Mouse (Mus musculus) midbrain, embryonic 12.5 days (tissue): Measurements from ENCODE around the gene Cacnb2. TPM values are rescaled to one million over a fixed set of nuclear protein-coding genes. Genes with fewer than 3 reads are reported as not detected.
A peak's percentile ranks its signal among the peaks of the same experiment; 100 is the strongest.

ENCODE experiments used
- ATAC-seq: fragments of 200-750 bp; cut with Nextera tagmentation; 2 replicates; pipeline ENCODE4 v1.8.0; 2017; ENCODE audit warnings: low read depth, moderate TSS enrichment, moderate library complexity; ENCODE audit not compliant: low FRiP score
- H3K27ac ChIP-seq: fragments of 300-500 bp; sonication (generic); replicated peaks from 2 replicates; pipeline ENCODE4 v1.5.1; 2016; ENCODE audit warnings: mild to moderate bottlenecking
- H3K27me3 ChIP-seq: fragments of 300-500 bp; sonication (generic); 2 replicates; pipeline ENCODE4 v1.6.1; 2016; ENCODE audit warnings: mild to moderate bottlenecking
- H3K36me3 ChIP-seq: fragments of 300-500 bp; sonication (generic); 2 replicates; pipeline ENCODE4 v1.6.1; 2016
- H3K4me1 ChIP-seq: fragments of 300-500 bp; sonication (generic); 2 replicates; pipeline ENCODE4 v1.6.1; 2016
- H3K4me2 ChIP-seq: fragments of 300-500 bp; sonication (generic); replicated peaks from 2 replicates; pipeline ENCODE4 v1.6.1; 2016; ENCODE audit warnings: mild to moderate bottlenecking, moderate library complexity
- H3K4me3 ChIP-seq: fragments of 300-500 bp; sonication (generic); 2 replicates; pipeline ENCODE4 v1.5.1; 2016; ENCODE audit warnings: mild to moderate bottlenecking
- H3K9ac ChIP-seq: fragments of 300-500 bp; sonication (generic); replicated peaks from 2 replicates; pipeline ENCODE4 v1.6.1; 2016; ENCODE audit warnings: mild to moderate bottlenecking, moderate library complexity
- H3K9me3 ChIP-seq: fragments of 300-500 bp; sonication (generic); 2 replicates; pipeline ENCODE4 v1.6.1; 2016; ENCODE audit warnings: mild to moderate bottlenecking
- whole genome bisulfite sequencing: fragments of 180-500 bp; shearing (Covaris S2); methylation state at CpG from one replicate; pipeline ENCODE4 v1.1.7; 2016; 5-methylcytosine and 5-hydroxymethylcytosine counted together
- polyA plus RNA-seq: library from polyadenylated mRNA; unstranded; fragments of >200 nt; fragmentation: Nextera tagmentation; extraction: Ambion mirVana; gene quantifications from 2 replicates; pipeline ENCODE4 v1.2.1, GENCODE M21; 2016

Gene Cacnb2
- polyA plus RNA-seq, 1 experiment from 2014 or later = 2.7 TPM

GRCm38 (mm10) chr2:14665213-14665612 lies 62.3 kb downstream of the Cacnb2 start:
- Histone ChIP-seq H3K27ac (no peak overlapping the region), H3K36me3 (no peaks in the 10 kb centered on the region)
- no peak for ATAC-seq

GRCm38 (mm10) chr2:14672117-14672516 lies 69.2 kb downstream of the Cacnb2 start:
- no peak for ATAC-seq
- no peaks in the 10 kb centered on the region for H3K9me3 ChIP-seq
- no peak overlapping the region for H3K27ac ChIP-seq
- no peaks in the 10 kb centered on the region for H3K27me3 ChIP-seq
- H3K4me2 ChIP-seq = no peak overlapping the region
- WGBS = 97% methylated on average over 8 of the region's 8 CpGs
- H3K4me1 ChIP-seq = 0 out of 2 replicates have a peak, but pooled peaks cover 2% of the 10 kb centered on the region
- no peak overlapping the region for H3K4me3 ChIP-seq
- no peaks in the 10 kb centered on the region for H3K36me3 ChIP-seq
- H3K9ac ChIP-seq = no peak overlapping the region

More at GRCm38 (mm10) chr2:14665213-14665612, 62.3 kb downstream of the Cacnb2 start:
- no peak overlapping the region for H3K9ac ChIP-seq
- no peak overlapping the region for H3K4me2 ChIP-seq
- H3K4me3 ChIP-seq = no peak overlapping the region
- WGBS = 26% methylated on average over 1 of the region's 1 CpGs
- H3K9me3 ChIP-seq = no peaks in the 10 kb centered on the region
- peaks cover 3% of the 10 kb centered on the region; the same call in 1 of the 2 replicates for H3K4me1 ChIP-seq
- H3K27me3 ChIP-seq = no peaks in the 10 kb centered on the region

GRCm38 (mm10) chr2:14676885-14677516 lies 74.1 kb downstream of the Cacnb2 start:
- Histone ChIP-seq H3K27ac (no peak overlapping the region), H3K4me3 (no peak overlapping the region), H3K27me3 (no peaks in the 10 kb centered on the region), H3K4me1 (0 out of 2 replicates have a peak, but pooled peaks cover 3% of the 10 kb centered on the region), H3K36me3 (no peaks in the 10 kb centered on the region), H3K9me3 (no peaks in the 10 kb centered on the region), H3K9ac (no peak overlapping the region), H3K4me2 (no peak overlapping the region)
- WGBS = 26% methylated on average over 6 of the region's 6 CpGs
- ATAC-seq = peak; percentile 71; the same call in 1 of the 2 replicates

GRCm38 (mm10) chr2:14684231-14684630 lies 81.3 kb downstream of the Cacnb2 start:
- Histone ChIP-seq H3K27ac (no peak overlapping the region), H3K4me3 (no peak overlapping the region), H3K36me3 (no peaks in the 10 kb centered on the region), H3K9ac (no peak overlapping the region), H3K4me2 (no peak overlapping the region), H3K27me3 (no peaks in the 10 kb centered on the region), H3K9me3 (no peaks in the 10 kb centered on the region), H3K4me1 (no peaks in the 10 kb centered on the region)
- no peak for ATAC-seq

- H3K9ac ChIP-seq = no peak overlapping the region
- no peaks in the 10 kb centered on the region for H3K27me3 ChIP-seq
- H3K9me3 ChIP-seq = no peaks in the 10 kb centered on the region
- no peak overlapping the region for H3K27ac ChIP-seq
- WGBS = 93% methylated on average over 1 of the region's 1 CpGs
- H3K4me2 ChIP-seq = no peak overlapping the region
- no peak overlapping the region for H3K4me3 ChIP-seq
- no peaks in the 10 kb centered on the region for H3K4me1 ChIP-seq
- H3K36me3 ChIP-seq = no peaks in the 10 kb centered on the region
- no peak for ATAC-seq
Measured at GRCm38 (mm10) chr2:14702973-14703645, 100.2 kb downstream of the Cacnb2 start.

GRCm38 (mm10) chr2:14703676-14704075 lies 100.8 kb downstream of the Cacnb2 start:
- ATAC-seq = no peak
- Histone ChIP-seq H3K4me3 (no peak overlapping the region), H3K27ac (no peak overlapping the region), H3K4me1 (no peaks in the 10 kb centered on the region), H3K36me3 (no peaks in the 10 kb centered on the region), H3K4me2 (no peak overlapping the region), H3K9me3 (no peaks in the 10 kb centered on the region), H3K9ac (no peak overlapping the region), H3K27me3 (no peaks in the 10 kb centered on the region)
- WGBS = 86% methylated on average over 4 of the region's 4 CpGs

GRCm38 (mm10) chr2:14710247-14710646 lies 107.4 kb downstream of the Cacnb2 start:
- Histone ChIP-seq H3K4me2 (no peak overlapping the region), H3K27ac (no peak overlapping the region), H3K9ac (no peak overlapping the region), H3K4me3 (no peak overlapping the region), H3K27me3 (no peaks in the 10 kb centered on the region), H3K36me3 (no peaks in the 10 kb centered on the region), H3K4me1 (no peaks in the 10 kb centered on the region), H3K9me3 (no peaks in the 10 kb centered on the region)
- WGBS = 89% methylated on average over 8 of the region's 8 CpGs
- ATAC-seq = no peak

- 93% methylated on average over 2 of the region's 2 CpGs for WGBS
- Histone ChIP-seq H3K36me3 (no peaks in the 10 kb centered on the region), H3K9ac (no peak overlapping the region), H3K4me2 (no peak overlapping the region), H3K4me3 (no peak overlapping the region), H3K9me3 (no peaks in the 10 kb centered on the region), H3K27ac (no peak overlapping the region), H3K4me1 (peaks cover 6% of the 10 kb centered on the region; the same call in 1 of the 2 replicates), H3K27me3 (no peaks in the 10 kb centered on the region)
- peak; percentile 40; the same call in 1 of the 2 replicates for ATAC-seq
Measured at GRCm38 (mm10) chr2:14711751-14712150, 108.9 kb downstream of the Cacnb2 start.

GRCm38 (mm10) chr2:14713049-14713448 lies 110.2 kb downstream of the Cacnb2 start:
- Histone ChIP-seq H3K27me3 (no peaks in the 10 kb centered on the region), H3K4me3 (no peak overlapping the region), H3K9ac (no peak overlapping the region), H3K27ac (no peak overlapping the region), H3K36me3 (no peaks in the 10 kb centered on the region), H3K4me2 (no peak overlapping the region), H3K9me3 (no peaks in the 10 kb centered on the region), H3K4me1 (peaks cover 8% of the 10 kb centered on the region; the same call in 1 of the 2 replicates)
- 90% methylated on average over 3 of the region's 3 CpGs for WGBS
- no peak for ATAC-seq

GRCm38 (mm10) chr2:14716666-14717065 lies 113.8 kb downstream of the Cacnb2 start:
- H3K9ac ChIP-seq = no peak overlapping the region
- peak; percentile 34; the same call in 1 of the 2 replicates for ATAC-seq
- WGBS = 14% methylated on average over 1 of the region's 1 CpGs
- H3K27ac ChIP-seq = no peak overlapping the region
- H3K4me3 ChIP-seq = no peak overlapping the region
- no peaks in the 10 kb centered on the region for H3K9me3 ChIP-seq
- no peaks in the 10 kb centered on the region for H3K27me3 ChIP-seq
- H3K4me1 ChIP-seq = peaks cover 8% of the 10 kb centered on the region; the same call in 1 of the 2 replicates
- no peak overlapping the region for H3K4me2 ChIP-seq
- H3K36me3 ChIP-seq = no peaks in the 10 kb centered on the region

GRCm38 (mm10) chr2:14719119-14719718 lies 116.3 kb downstream of the Cacnb2 start:
- 94% methylated on average over 9 of the region's 9 CpGs for WGBS
- no peaks in the 10 kb centered on the region for H3K27me3 ChIP-seq

GRCm38 (mm10) chr2:14725437-14725836 lies 122.5 kb downstream of the Cacnb2 start:
- H3K9ac ChIP-seq = no peak overlapping the region
- H3K4me3 ChIP-seq = no peak overlapping the region
- H3K27ac ChIP-seq = no peak overlapping the region
- no peak for ATAC-seq
- H3K27me3 ChIP-seq = no peaks in the 10 kb centered on the region
- no peak overlapping the region for H3K4me2 ChIP-seq
- H3K4me1 ChIP-seq = no peaks in the 10 kb centered on the region
- no peaks in the 10 kb centered on the region for H3K9me3 ChIP-seq
- H3K36me3 ChIP-seq = no peaks in the 10 kb centered on the region

More at GRCm38 (mm10) chr2:14719119-14719718, 116.3 kb downstream of the Cacnb2 start:
- ATAC-seq = no peak
- Histone ChIP-seq H3K9me3 (no peaks in the 10 kb centered on the region), H3K36me3 (no peaks in the 10 kb centered on the region), H3K9ac (no peak overlapping the region), H3K4me3 (no peak overlapping the region), H3K4me1 (peaks cover 8% of the 10 kb centered on the region; the same call in 1 of the 2 replicates), H3K4me2 (no peak overlapping the region), H3K27ac (no peak overlapping the region)
